Mouse (Mus musculus) embryo, embryonic 11.5 days (tissue): ENCODE results near the gene H2-DMb1.

ENCODE experiments used
- DNase-seq: peaks from one replicate; pipeline ENCODE4 v3.0.0-alpha.2; 2012; ENCODE audit warnings: low read depth, low spot score

Gene H2-DMb1

DNA sequence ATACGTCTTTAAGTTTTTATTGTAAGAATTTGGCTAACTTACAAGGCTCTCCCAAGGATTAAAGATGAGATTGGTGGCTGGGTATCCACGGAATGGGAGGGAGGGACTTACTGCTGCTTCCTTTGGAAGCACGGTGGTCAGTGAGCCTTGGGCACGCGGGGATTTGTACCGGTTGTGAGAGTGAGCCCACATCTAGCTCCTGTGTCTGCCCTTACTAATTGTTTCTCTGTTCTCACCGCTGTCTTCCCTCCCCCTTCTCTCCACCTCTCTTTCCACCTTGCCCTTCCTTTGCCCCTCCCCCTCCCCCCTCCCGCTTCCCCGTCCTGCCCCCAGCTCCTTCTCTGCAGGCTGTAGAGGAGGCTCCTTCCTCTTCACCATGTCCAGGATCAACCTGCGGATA is 55.5 kb downstream of the H2-DMb1 start:
- DNase-seq: no peak

DNA sequence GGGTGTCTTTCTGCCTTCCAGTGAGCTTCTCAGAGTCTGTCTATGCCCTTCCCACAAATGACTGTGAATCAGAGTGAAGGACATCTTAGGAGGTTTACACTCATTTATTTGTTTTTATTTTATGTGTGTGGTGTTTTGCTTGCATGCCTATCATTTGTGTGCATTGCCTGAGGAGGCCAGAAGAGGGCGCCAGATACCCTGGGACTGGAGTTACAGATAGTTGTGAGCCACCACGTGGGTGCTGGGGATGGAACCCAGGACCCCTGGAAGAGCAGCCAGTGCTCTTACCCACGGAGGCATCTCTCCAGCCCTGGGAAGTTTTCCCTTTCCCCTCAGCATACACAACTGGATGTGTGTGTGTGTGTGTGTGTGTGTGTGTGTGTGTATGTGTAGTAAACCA is 56.8 kb downstream of the H2-DMb1 start:
- no peak for DNase-seq
